Mouse (Mus musculus) liver, postnatal 0 days (tissue): Measurements from ENCODE around the gene Mob3c.

ENCODE experiments used
- CTCF ChIP-seq: sonication (generic); IDR thresholded peaks from 2 replicates; pipeline ENCODE4 v1.5.1; 2016; ENCODE audit warnings: antibody characterized with exemption, low read depth
- EP300 ChIP-seq: IDR thresholded peaks from 2 replicates; pipeline ENCODE4 v1.6.1; 2016; ENCODE audit warnings: antibody characterized with exemption, low read depth, mild to moderate bottlenecking

- TF ChIP-seq CTCF (no peak), EP300 (no peak)
These were observed 36.0 kb downstream of the Mob3c start for GRCm38 (mm10) chr4:115863880-115864279.
